Mouse (Mus musculus) heart, adult 18-20 months (tissue): ENCODE data around the gene Pdk1. TPM values are rescaled to one million over a fixed set of nuclear protein-coding genes. Genes with fewer than 3 reads are reported as not detected.
A peak's percentile ranks its signal among the peaks of the same experiment; 100 is the strongest.

Experiments
- DNase-seq, 2 experiments: peaks; one replicate each; pipeline ENCODE4 v3.0.0; 2021 to 2022; ENCODE audit warnings: mixed read lengths in 1 of 2
- total RNA-seq, 2 experiments: library from RNA; stranded (reverse); gene quantifications; 2 replicates each; pipeline ENCODE4 v1.2.3; 2021

Gene Pdk1
- total RNA-seq, 2 experiments from 2014 or later, result 177 to 179 TPM

GRCm38 (mm10) chr2:71938716-71939393 lies 65.8 kb downstream of the Pdk1 start:
- DNase-seq, result peak in 1 of 2 experiments; percentile 7

- no peak for DNase-seq
Observed at GRCm38 (mm10) chr2:71941005-71941720, 68.1 kb downstream of the Pdk1 start.

GRCm38 (mm10) chr2:71941721-71942087 lies 68.7 kb downstream of the Pdk1 start:
- DNase-seq, result no peak

- DNase-seq, result no peak
Observed at GRCm38 (mm10) chr2:71951212-71951611, 78.2 kb downstream of the Pdk1 start.

Other genes starting within 250 kb of the Pdk1 start
- 10 to 100 TPM; 51.5 to 62.3 TPM for gene Itga6, start 127.6 kb upstream of the Pdk1 start, total RNA-seq
- gene Rapgef4, start 108.0 kb downstream of the Pdk1 start, total RNA-seq, result 10 to 100 TPM; 26.4 to 29.1 TPM